Mouse (Mus musculus) heart, postnatal 10 days (tissue): ENCODE measurements around the gene Ehmt2. TPM values are rescaled to one million over a fixed set of nuclear protein-coding genes. Genes with fewer than 3 reads are reported as not detected.
"Not testable (repeated sequence)": the region's sequence is repeated elsewhere in the genome, so short reads cannot be mapped to it uniquely, and the experiment has no call there.

Source experiments
- DNase-seq, 2 experiments: peaks; one replicate each; pipeline ENCODE4 v3.0.0; 2021
- intact Hi-C: fragments of 180-260 bp; cut with DNase I; formaldehyde crosslinking; loops from one replicate; pipeline ENCODE4 v1.15.1; 2025
- total RNA-seq, 2 experiments: library from RNA; stranded (reverse); gene quantifications; 2 replicates each; pipeline ENCODE4 v1.2.3; 2021

Gene Ehmt2
- total RNA-seq, 2 experiments from 2014 or later: 52.4 to 58.2 TPM

GRCm38 (mm10) chr17:34950514-34951455 lies 52.5 kb downstream of the Ehmt2 start:
- DNase-seq: no peak
- intact Hi-C loops: no loop called here

GRCm38 (mm10) chr17:34951636-34952377 lies 53.5 kb downstream of the Ehmt2 start:
- intact Hi-C loops: loop anchor here (1.0 kb wide), 1 partner anchor 28 kb away; no protein-coding TSS in a partner anchor
- no peak for DNase-seq

GRCm38 (mm10) chr17:34952378-34953040 lies 54.2 kb downstream of the Ehmt2 start:
- peak; percentile 86 to 90 for DNase-seq
- intact Hi-C loops: loop anchor here (1.0 kb wide), 1 partner anchor 28 kb away; no protein-coding TSS in a partner anchor

GRCm38 (mm10) chr17:34953258-34953657 lies 55.0 kb downstream of the Ehmt2 start:
- DNase-seq: no peak
- intact Hi-C loops: no loop called here

GRCm38 (mm10) chr17:34953904-34954303 lies 55.6 kb downstream of the Ehmt2 start:
- no peak for DNase-seq
- intact Hi-C loops: no loop called here

- intact Hi-C loops: loop anchor here (1.0 kb wide), 1 partner anchor 27 kb away; no protein-coding TSS in a partner anchor
- DNase-seq: no peak
Measured at GRCm38 (mm10) chr17:34954831-34955230, 56.6 kb downstream of the Ehmt2 start.

GRCm38 (mm10) chr17:34955884-34956283 lies 57.6 kb downstream of the Ehmt2 start:
- DNase-seq: no peak
- intact Hi-C loops: loop anchor here (1.0 kb wide), 1 partner anchor 26 kb away; no protein-coding TSS in a partner anchor

GRCm38 (mm10) chr17:34956340-34956739 lies 58.1 kb downstream of the Ehmt2 start:
- DNase-seq: no peak
- intact Hi-C loops: no loop called here

- DNase-seq, intact Hi-C loops: not testable (repeated sequence)
Measured at GRCm38 (mm10) chr17:34957291-34957690, 59.0 kb downstream of the Ehmt2 start.

GRCm38 (mm10) chr17:34957966-34958365 lies 59.7 kb downstream of the Ehmt2 start:
- DNase-seq, intact Hi-C loops: not testable (repeated sequence)

GRCm38 (mm10) chr17:34958734-34959129 lies 60.5 kb downstream of the Ehmt2 start:
- DNase-seq, intact Hi-C loops: not testable (repeated sequence)

- intact Hi-C loops: not testable (repeated sequence)
- DNase-seq: peak; percentile 90
Measured at GRCm38 (mm10) chr17:34959130-34959778, 61.0 kb downstream of the Ehmt2 start, which contains the start of gene Hspa1b. Gene Hspa1b (minus strand): TSS chr17:34959238.

- peak; percentile 52 to 61 for DNase-seq
- intact Hi-C loops: no loop called here
Measured at GRCm38 (mm10) chr17:34959881-34960515, 61.7 kb downstream of the Ehmt2 start.

- DNase-seq: no peak
- intact Hi-C loops: no loop called here
Measured at GRCm38 (mm10) chr17:34960702-34961493, 62.6 kb downstream of the Ehmt2 start.

GRCm38 (mm10) chr17:34962125-34962524 lies 63.9 kb downstream of the Ehmt2 start:
- peak in 1 of 2 experiments; percentile 46 for DNase-seq
- intact Hi-C loops: no loop called here

- DNase-seq: no peak
- intact Hi-C loops: no loop called here
Measured at GRCm38 (mm10) chr17:34962841-34963240, 64.6 kb downstream of the Ehmt2 start.
